In genomic region chr19:53389417-53389816, GRCm38 (mm10) we compare ENCODE assay signal across 10 mouse cellular contexts. TPM values are rescaled to one million over a fixed set of nuclear protein-coding genes. Genes with fewer than 3 reads are reported as not detected.
DNase-seq lines count a peak whose midpoint lies in the region; ATAC-seq and TF ChIP-seq lines count a peak whose summit lies in the region.
"Had no signal": no experiment of that assay in that cellular context is flagged by ENCODE, and none has a peak within 500 bp of the region (broad histone marks: within the 10 kb centered on the region; RNA-seq: fewer than 3 reads in every experiment).

No protein-coding gene starts in this region.

- H3K27me3 ChIP-seq in heart, embryonic 14.5 days (ENCODE audit: control insufficient read depth, insufficient read depth, low read length): no peaks in the 10 kb centered on the region
- H3K27me3 ChIP-seq in hindbrain, embryonic 10.5 days (ENCODE audit: insufficient read depth, poor library complexity, severe bottlenecking): no peaks in the 10 kb centered on the region
- no peaks in the 10 kb centered on the region for H3K27me3 ChIP-seq in midbrain, embryonic 10.5 days (ENCODE audit: low read depth, poor library complexity, severe bottlenecking)

- peak overlapping the region; percentile 87 to 99 for H3K27ac ChIP-seq in heart, embryonic 14.5 days (replicated peaks in 1 of 2; ENCODE audit: control insufficient read depth in 1 of 2, insufficient read depth in 1 of 2, low read depth in 2 of 2, low read length in 2 of 2)
- peak overlapping the region; percentile 95; the same call in 1 of the 2 replicates for H3K27ac ChIP-seq in ES-E14 (ENCODE audit: insufficient read depth, low read depth, low read length, poor library complexity, severe bottlenecking)
- H3K27ac ChIP-seq in hindbrain, embryonic 10.5 days: peak overlapping the region; percentile 95
- peak overlapping the region; percentile 98 for H3K27ac ChIP-seq in midbrain, embryonic 10.5 days (replicated peaks)

- peaks cover 5 to 14% of the 10 kb centered on the region in 2 experiments for H3K4me1 ChIP-seq in heart, embryonic 14.5 days (ENCODE audit: control insufficient read depth in 2 of 2, insufficient read depth in 2 of 2, low read length in 2 of 2)
- H3K4me1 ChIP-seq in ES-E14 (ENCODE audit: control insufficient read depth in 2 of 2, insufficient read depth in 2 of 2, low read length in 2 of 2, poor library complexity in 1 of 2): peaks cover 2 to 12% of the 10 kb centered on the region in 2 experiments; a peak in 3 of 4 replicates
- peaks cover 28% of the 10 kb centered on the region for H3K4me1 ChIP-seq in hindbrain, embryonic 10.5 days (replicated peaks)
- H3K4me1 ChIP-seq in midbrain, embryonic 10.5 days: peaks cover 29% of the 10 kb centered on the region

- H3K4me2 ChIP-seq in heart, embryonic 14.5 days (ENCODE audit: low read length): peak overlapping the region; percentile 76

- H3K36me3 ChIP-seq in heart, embryonic 14.5 days (ENCODE audit: control insufficient read depth, insufficient read depth, low read length): peaks cover 45% of the 10 kb centered on the region
- peaks cover 18% of the 10 kb centered on the region for H3K36me3 ChIP-seq in ES-E14 (ENCODE audit: control insufficient read depth, insufficient read depth, low read length, poor library complexity, severe bottlenecking)
- H3K36me3 ChIP-seq in hindbrain, embryonic 10.5 days: peaks cover 46% of the 10 kb centered on the region
- peaks cover 47% of the 10 kb centered on the region for H3K36me3 ChIP-seq in midbrain, embryonic 10.5 days

- H3K9me3 ChIP-seq in heart, embryonic 14.5 days (ENCODE audit: control insufficient read depth, low read length): no peaks in the 10 kb centered on the region
- no peaks in the 10 kb centered on the region for H3K9me3 ChIP-seq in ES-E14 (ENCODE audit: control insufficient read depth, insufficient read depth, low read depth, low read length)
- H3K9me3 ChIP-seq in hindbrain, embryonic 10.5 days: no peaks in the 10 kb centered on the region
- no peaks in the 10 kb centered on the region for H3K9me3 ChIP-seq in midbrain, embryonic 10.5 days (replicated peaks)

- peak overlapping the region; percentile 81 to 95 for H3K4me3 ChIP-seq in heart, embryonic 14.5 days (ENCODE audit: control insufficient read depth in 1 of 2, insufficient read depth in 1 of 2, low read depth in 1 of 2, low read length in 2 of 2)
- peak overlapping the region; percentile 88 to 100 for H3K4me3 ChIP-seq in ES-E14 (ENCODE audit: insufficient read depth in 1 of 2, low read depth in 1 of 2, low read length in 2 of 2, poor library complexity in 1 of 2, severe bottlenecking in 1 of 2)
- H3K4me3 ChIP-seq in hindbrain, embryonic 10.5 days: peak overlapping the region; percentile 84
- H3K4me3 ChIP-seq in midbrain, embryonic 10.5 days: peak overlapping the region; percentile 98

- DNase-seq in heart, adult 8-10 months (ENCODE audit: low spot score): no peak
- DNase-seq in ES-E14 (ENCODE audit: low read depth, low spot score): no peak
- DNase-seq in hindbrain, embryonic 10.5 days (ENCODE audit: low spot score): no peak
- DNase-seq in midbrain, embryonic 10.5 days (ENCODE audit: low spot score): no peak
- DNase-seq in cerebellum, postnatal 36 days: no peak
- DNase-seq in layer of hippocampus, adult 9-10 months (ENCODE audit: low spot score): no peak
- no peak for DNase-seq in left cerebral cortex, postnatal 14 days (ENCODE audit: low spot score in 2 of 2)

- H3K9ac ChIP-seq in heart, embryonic 14.5 days (ENCODE audit: low read length): peak overlapping the region; percentile 96
- peak overlapping the region; percentile 100 for H3K9ac ChIP-seq in ES-E14 (ENCODE audit: insufficient read depth, low read depth, low read length, poor library complexity, severe bottlenecking)

- no peak for ATAC-seq in heart, embryonic 14.5 days (ENCODE audit: insufficient number of reproducible peaks, insufficient read depth, low FRiP score, low read depth)

- in situ Hi-C loops in ES-E14 (cut with MboI; ENCODE audit: low sequenced_read_pairs in 2 of 2, unreplicated experiment in 2 of 2): no loop called here

- intact Hi-C loops in left cerebral cortex, postnatal 14 days (cut with DNase I): no loop called here

- 21% methylated on average over 6 of the region's 6 CpGs for WGBS in heart, embryonic 14.5 days
- 28% methylated on average over 6 of the region's 6 CpGs for WGBS in hindbrain, embryonic 10.5 days
- 29% methylated on average over 6 of the region's 6 CpGs for WGBS in midbrain, embryonic 10.5 days

TF ChIP-seq in ES-E14, 5 proteins besides CTCF, POLR2A, EP300 and RAD21:
- TF ChIP-seq ZC3H11A (IDR thresholded peaks at IDR 0.05; ENCODE audit: borderline replicate concordance, low read depth, low read length) (no peak), CHD2 (IDR thresholded peaks at IDR 0.05; ENCODE audit: low read depth, low read length) (0 out of 2 replicates have a peak, but pooled peaks have one; percentile 11), MAFK (IDR thresholded peaks at IDR 0.05; ENCODE audit: insufficient read depth, low read depth, low read length) (no peak)
TF ChIP-seq in ES-E14: peak in this region for 1.

RNA-seq across cellular contexts. Expression of gene Smndc1, which starts 1.0 kb away (rescaled TPM):
- 31.5 and 32.7 TPM in 2 replicates for polyA plus RNA-seq in heart, embryonic 14.5 days (2014; fragmentation: Nextera tagmentation; extraction: Ambion mirVana)
- 10 to 100 TPM; 31.9 to 37.5 (median 33.3) TPM for total RNA-seq in heart, adult 8-10 months (2022)
- total RNA-seq in ES-E14 (2012; rRNA removed): 32.6 and 37.4 TPM in 2 replicates
- 36.4 and 43.6 TPM in 2 replicates for polyA plus RNA-seq in hindbrain, embryonic 10.5 days (2016; fragmentation: Nextera tagmentation; extraction: Ambion mirVana)
- 44.4 and 45.0 TPM in 2 replicates for polyA plus RNA-seq in midbrain, embryonic 10.5 days (2016; fragmentation: Nextera tagmentation; extraction: Ambion mirVana)
- 10 to 100 TPM; 35.3 to 36.2 TPM for total RNA-seq in left cerebral cortex, postnatal 14 days (2021)

RNA-seq across cellular contexts. Expression of gene Gm10197, which starts 17.9 kb away (rescaled TPM):
- polyA plus RNA-seq in heart, embryonic 14.5 days (2014; fragmentation: Nextera tagmentation; extraction: Ambion mirVana): not detected in 2 replicates
- total RNA-seq in heart, adult 8-10 months (2022): not detected
- not detected in 2 replicates for total RNA-seq in ES-E14 (2012; rRNA removed)
- polyA plus RNA-seq in hindbrain, embryonic 10.5 days (2016; fragmentation: Nextera tagmentation; extraction: Ambion mirVana): not detected in 2 replicates
- polyA plus RNA-seq in midbrain, embryonic 10.5 days (2016; fragmentation: Nextera tagmentation; extraction: Ambion mirVana): 2.1 and 4.3 TPM in 2 replicates
- total RNA-seq in left cerebral cortex, postnatal 14 days (2021): not detected
- total RNA-seq: common myeloid progenitor, adult 5-6 weeks; monocyte, adult 5-6 weeks had no signal
